Mouse (Mus musculus): ENCODE data around the gene Hnrnph3. TPM values are rescaled to one million over a fixed set of nuclear protein-coding genes. Genes with fewer than 3 reads are reported as not detected.

Gene Hnrnph3
- total RNA-seq (2014; fragmentation: Nextera tagmentation) (12.2 and 26.2 TPM in 2 replicates), total RNA-seq (2017) (16.9 and 28.8 TPM in 2 replicates), polyA plus RNA-seq (2012) (7.3 and 7.8 TPM in 2 replicates)

- H3K27me3 ChIP-seq (ENCODE audit: insufficient read depth, low read length): no peaks in the 10 kb centered on the region; the same call in 1 of the 2 replicates
- no peaks in the 10 kb centered on the region for H3K9me3 ChIP-seq (replicated peaks)
- H3K4me1 ChIP-seq (ENCODE audit: insufficient read depth, low read depth, low read length): peaks cover 11% of the 10 kb centered on the region
- peaks cover 3% of the 10 kb centered on the region for H3K36me3 ChIP-seq (replicated peaks)
- peak; percentile 64 for DNase-seq (ENCODE audit: low spot score)
- TF ChIP-seq GATA2 (IDR thresholded peaks at IDR 0.05; ENCODE audit: borderline replicate concordance, low read depth, low read length) (no peak), GATA1 (IDR thresholded peaks at IDR 0.05; ENCODE audit: borderline replicate concordance, low read length) (no peak), CTCF (IDR thresholded peaks at IDR 0.05; ENCODE audit: low read depth, low read length) (no peak), TAL1 (conservative IDR thresholded peaks at IDR 0.05; ENCODE audit: low read depth, low read length) (no peak), POLR2AphosphoS5 (IDR thresholded peaks at IDR 0.05; ENCODE audit: insufficient replicate concordance, low read depth, low read length) (no peak)
- ATAC-seq (ENCODE audit: extremely low read depth, insufficient number of reproducible peaks, low FRiP score, poor library complexity, severe bottlenecking): peak; percentile 58
- peak within 1 kb of the TSS; percentile 77 for H3K4me3 ChIP-seq (ENCODE audit: low read depth, low read length)
These were observed at the start of gene Hnrnph3, which contains the start of gene Pbld2 for GRCm38 (mm10) chr10:63023749-63024579. TSS of gene Hnrnph3 (minus strand) at chr10:63024217. TSS of gene Pbld2 (plus strand) at chr10:63024315.

GRCm38 (mm10) chr10:63065988-63066387 is 42.0 kb upstream of the Hnrnph3 start:
- ATAC-seq (ENCODE audit: extremely low read depth, insufficient number of reproducible peaks, low FRiP score, poor library complexity, severe bottlenecking) (no peak), DNase-seq (ENCODE audit: low spot score) (peak; percentile 3)
- H3K27me3 ChIP-seq (ENCODE audit: insufficient read depth, low read length): peaks cover 6% of the 10 kb centered on the region; the same call in 1 of the 2 replicates
- H3K4me1 ChIP-seq (ENCODE audit: insufficient read depth, low read depth, low read length): no peaks in the 10 kb centered on the region
- no peaks in the 10 kb centered on the region for H3K36me3 ChIP-seq (replicated peaks)
- H3K4me3 ChIP-seq (ENCODE audit: low read depth, low read length): no peak overlapping the region
- TF ChIP-seq POLR2AphosphoS5 (IDR thresholded peaks at IDR 0.05; ENCODE audit: insufficient replicate concordance, low read depth, low read length) (no peak), TAL1 (conservative IDR thresholded peaks at IDR 0.05; ENCODE audit: low read depth, low read length) (no peak), GATA2 (IDR thresholded peaks at IDR 0.05; ENCODE audit: borderline replicate concordance, low read depth, low read length) (no peak), CTCF (IDR thresholded peaks at IDR 0.05; ENCODE audit: low read depth, low read length) (no peak), GATA1 (IDR thresholded peaks at IDR 0.05; ENCODE audit: borderline replicate concordance, low read length) (no peak)
- H3K9me3 ChIP-seq (replicated peaks): no peaks in the 10 kb centered on the region

- DNase-seq (ENCODE audit: low spot score): no peak
- Histone ChIP-seq H3K4me3 (ENCODE audit: low read depth, low read length) (no peak overlapping the region), H3K36me3 (replicated peaks) (no peaks in the 10 kb centered on the region), H3K27me3 (ENCODE audit: insufficient read depth, low read length) (peaks cover 6% of the 10 kb centered on the region; the same call in 1 of the 2 replicates), H3K4me1 (ENCODE audit: insufficient read depth, low read depth, low read length) (no peaks in the 10 kb centered on the region), H3K9me3 (replicated peaks) (no peaks in the 10 kb centered on the region)
- TF ChIP-seq GATA1 (IDR thresholded peaks at IDR 0.05; ENCODE audit: borderline replicate concordance, low read length) (no peak), CTCF (IDR thresholded peaks at IDR 0.05; ENCODE audit: low read depth, low read length) (no peak), GATA2 (IDR thresholded peaks at IDR 0.05; ENCODE audit: borderline replicate concordance, low read depth, low read length) (no peak), POLR2AphosphoS5 (IDR thresholded peaks at IDR 0.05; ENCODE audit: insufficient replicate concordance, low read depth, low read length) (no peak), TAL1 (conservative IDR thresholded peaks at IDR 0.05; ENCODE audit: low read depth, low read length) (no peak)
- ATAC-seq (ENCODE audit: extremely low read depth, insufficient number of reproducible peaks, low FRiP score, poor library complexity, severe bottlenecking): no peak
These were observed 41.5 kb upstream of the Hnrnph3 start for GRCm38 (mm10) chr10:63065561-63065960.

GRCm38 (mm10) chr10:63064516-63064915 is 40.5 kb upstream of the Hnrnph3 start:
- TF ChIP-seq TAL1 (conservative IDR thresholded peaks at IDR 0.05; ENCODE audit: low read depth, low read length) (no peak), CTCF (IDR thresholded peaks at IDR 0.05; ENCODE audit: low read depth, low read length) (no peak), GATA1 (IDR thresholded peaks at IDR 0.05; ENCODE audit: borderline replicate concordance, low read length) (no peak), POLR2AphosphoS5 (IDR thresholded peaks at IDR 0.05; ENCODE audit: insufficient replicate concordance, low read depth, low read length) (no peak), GATA2 (IDR thresholded peaks at IDR 0.05; ENCODE audit: borderline replicate concordance, low read depth, low read length) (no peak)
- no peak for ATAC-seq (ENCODE audit: extremely low read depth, insufficient number of reproducible peaks, low FRiP score, poor library complexity, severe bottlenecking)
- H3K27me3 ChIP-seq (ENCODE audit: insufficient read depth, low read length): peaks cover 6% of the 10 kb centered on the region; the same call in 1 of the 2 replicates
- no peaks in the 10 kb centered on the region for H3K4me1 ChIP-seq (ENCODE audit: insufficient read depth, low read depth, low read length)
- no peaks in the 10 kb centered on the region for H3K36me3 ChIP-seq (replicated peaks)
- no peaks in the 10 kb centered on the region for H3K9me3 ChIP-seq (replicated peaks)
- DNase-seq (ENCODE audit: low spot score): no peak
- no peak overlapping the region for H3K4me3 ChIP-seq (ENCODE audit: low read depth, low read length)

- H3K27me3 ChIP-seq (ENCODE audit: insufficient read depth, low read length): peaks cover 6% of the 10 kb centered on the region; the same call in 1 of the 2 replicates
- no peak for ATAC-seq (ENCODE audit: extremely low read depth, insufficient number of reproducible peaks, low FRiP score, poor library complexity, severe bottlenecking)
- H3K4me3 ChIP-seq (ENCODE audit: low read depth, low read length): no peak overlapping the region
- DNase-seq (ENCODE audit: low spot score): no peak
- H3K9me3 ChIP-seq (replicated peaks): no peaks in the 10 kb centered on the region
- H3K4me1 ChIP-seq (ENCODE audit: insufficient read depth, low read depth, low read length): no peaks in the 10 kb centered on the region
- H3K36me3 ChIP-seq (replicated peaks): no peaks in the 10 kb centered on the region
- no peak for TF ChIP-seq CTCF (IDR thresholded peaks at IDR 0.05; ENCODE audit: low read depth, low read length)
- no peak for TF ChIP-seq POLR2AphosphoS5 (IDR thresholded peaks at IDR 0.05; ENCODE audit: insufficient replicate concordance, low read depth, low read length)
- TF ChIP-seq TAL1 (conservative IDR thresholded peaks at IDR 0.05; ENCODE audit: low read depth, low read length): no peak
- no peak for TF ChIP-seq GATA1 (IDR thresholded peaks at IDR 0.05; ENCODE audit: borderline replicate concordance, low read length)
- no peak for TF ChIP-seq GATA2 (IDR thresholded peaks at IDR 0.05; ENCODE audit: borderline replicate concordance, low read depth, low read length)
These were observed 39.3 kb upstream of the Hnrnph3 start for GRCm38 (mm10) chr10:63063365-63063764.

GRCm38 (mm10) chr10:63062696-63063095 is 38.7 kb upstream of the Hnrnph3 start:
- no peak for TF ChIP-seq POLR2AphosphoS5 (IDR thresholded peaks at IDR 0.05; ENCODE audit: insufficient replicate concordance, low read depth, low read length)
- TF ChIP-seq GATA2 (IDR thresholded peaks at IDR 0.05; ENCODE audit: borderline replicate concordance, low read depth, low read length): no peak
- no peak for TF ChIP-seq TAL1 (conservative IDR thresholded peaks at IDR 0.05; ENCODE audit: low read depth, low read length)
- no peak for TF ChIP-seq GATA1 (IDR thresholded peaks at IDR 0.05; ENCODE audit: borderline replicate concordance, low read length)
- no peak for TF ChIP-seq CTCF (IDR thresholded peaks at IDR 0.05; ENCODE audit: low read depth, low read length)
- peaks cover 6% of the 10 kb centered on the region; the same call in 1 of the 2 replicates for H3K27me3 ChIP-seq (ENCODE audit: insufficient read depth, low read length)
- no peak for ATAC-seq (ENCODE audit: extremely low read depth, insufficient number of reproducible peaks, low FRiP score, poor library complexity, severe bottlenecking)
- no peaks in the 10 kb centered on the region for H3K36me3 ChIP-seq (replicated peaks)
- DNase-seq (ENCODE audit: low spot score): no peak
- no peaks in the 10 kb centered on the region for H3K4me1 ChIP-seq (ENCODE audit: insufficient read depth, low read depth, low read length)
- H3K4me3 ChIP-seq (ENCODE audit: low read depth, low read length): no peak overlapping the region
- H3K9me3 ChIP-seq (replicated peaks): no peaks in the 10 kb centered on the region

Measured in G1E (cell line).